Mouse (Mus musculus) heart, adult 2 months (tissue): ENCODE results near the gene Amt. TPM values are rescaled to one million over a fixed set of nuclear protein-coding genes. Genes with fewer than 3 reads are reported as not detected.
"Not testable (repeated sequence)": the region's sequence is repeated elsewhere in the genome, so short reads cannot be mapped to it uniquely, and the experiment has no call there.

Experiments
- DNase-seq, 2 experiments: peaks; one replicate each; pipeline ENCODE4 v3.0.0; 2021
- H3K27ac ChIP-seq: fragments of 200-600 bp; 2 replicates; pipeline ENCODE4 v1.8.1; 2022
- H3K27me3 ChIP-seq: fragments of 200-500 bp; 2 replicates; pipeline ENCODE4 v1.6.1; 2012; ENCODE audit warnings: mild to moderate bottlenecking, low read length, inconsistent platforms, mixed read lengths; ENCODE audit not compliant: control insufficient read depth, insufficient read depth
- H3K36me3 ChIP-seq: fragments of 200-500 bp; 2 replicates; pipeline ENCODE4 v1.6.1; 2012; ENCODE audit warnings: low read length, inconsistent platforms; ENCODE audit not compliant: control insufficient read depth, insufficient read depth
- H3K4me1 ChIP-seq: fragments of 200-500 bp; 2 replicates; pipeline ENCODE4 v1.6.1; 2011; ENCODE audit warnings: low read length; ENCODE audit not compliant: control insufficient read depth, insufficient read depth
- H3K4me3 ChIP-seq: fragments of 200-600 bp; 2 replicates; pipeline ENCODE4 v1.8.1; 2022
- H3K79me2 ChIP-seq: fragments of 200-500 bp; replicated peaks from 2 replicates; pipeline ENCODE4 v1.6.1; 2012; ENCODE audit warnings: mild to moderate bottlenecking, inconsistent platforms, low read length, moderate library complexity, mixed read lengths; ENCODE audit not compliant: control insufficient read depth, insufficient read depth
- H3K9ac ChIP-seq: fragments of 200-500 bp; 2 replicates; pipeline ENCODE4 v1.6.1; 2012; ENCODE audit warnings: low read depth, mild to moderate bottlenecking, control low read depth, inconsistent platforms, low read length, mixed read lengths
- CTCF ChIP-seq: fragments of 200-600 bp; IDR thresholded peaks from 2 replicates; pipeline ENCODE4 v1.8.1; 2022; ENCODE audit warnings: antibody characterized with exemption, mild to moderate bottlenecking, moderate library complexity
- EP300 ChIP-seq: fragments of 200-500 bp; IDR thresholded peaks from 2 replicates; pipeline ENCODE4 v1.6.1; 2011; ENCODE audit warnings: low read depth, low read length, control low read depth; ENCODE audit not compliant: insufficient read depth
- POLR2A ChIP-seq: fragments of 200-500 bp; IDR thresholded peaks from 2 replicates; pipeline ENCODE4 v1.6.1; 2011; ENCODE audit warnings: mild to moderate bottlenecking, low read depth, low read length, control low read depth; ENCODE audit not compliant: insufficient read depth
- WGBS: fragments of 180-500 bp; shearing (Covaris S2); methylation state at CpG from one replicate; pipeline ENCODE4 v1.1.7; 2018; 5-methylcytosine and 5-hydroxymethylcytosine counted together
- intact Hi-C: fragments of 180-260 bp; cut with DNase I; formaldehyde crosslinking; loops from one replicate; pipeline ENCODE4 v1.15.1; 2025
- polyA plus RNA-seq: library from polyadenylated mRNA; depleted of rRNA; stranded (reverse); fragments of >200 nt; gene quantifications from 2 replicates; pipeline ENCODE4 v1.2.3, GENCODE M21; 2012
- total RNA-seq, 2 experiments: library from RNA; stranded (reverse); gene quantifications; 2 replicates each; pipeline ENCODE4 v1.2.3; 2021

Amt gene
- total and polyA plus RNA-seq, 3 experiments = 4.0 to 4.8 (median 4.6) TPM

DNA sequence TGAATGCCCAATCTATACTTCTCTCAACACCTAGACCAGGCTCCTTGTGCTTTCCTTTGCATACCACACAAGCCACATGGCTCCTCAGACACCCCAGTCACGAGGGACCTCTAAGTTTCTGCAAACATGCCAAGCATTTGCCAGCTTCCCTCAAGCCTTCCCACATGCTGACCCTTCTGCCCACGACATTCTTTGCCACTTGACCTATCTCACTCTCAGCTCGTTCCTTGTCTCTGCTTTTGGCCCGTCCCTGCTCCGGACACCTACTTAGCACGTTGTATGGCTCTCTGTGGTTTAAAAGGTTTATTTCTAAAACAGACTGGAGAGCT, 21.4 kb upstream of the Amt start:
- DNase-seq = no peak
- H3K36me3 ChIP-seq = no peaks in the 10 kb centered on the region
- H3K9ac ChIP-seq = no peak overlapping the region
- H3K4me3 ChIP-seq = no peak overlapping the region
- intact Hi-C loops = no loop called here
- H3K79me2 ChIP-seq = no peaks in the 10 kb centered on the region; the same call in 1 of the 2 replicates
- no peak overlapping the region; the same call in 1 of the 2 replicates for H3K27ac ChIP-seq
- H3K27me3 ChIP-seq = no peaks in the 10 kb centered on the region
- peaks cover 3% of the 10 kb centered on the region; the same call in 1 of the 2 replicates for H3K4me1 ChIP-seq
- TF ChIP-seq POLR2A = no peak
- TF ChIP-seq EP300 = no peak
- no peak for TF ChIP-seq CTCF
- WGBS = 39% methylated on average over 6 of the region's 6 CpGs

DNA sequence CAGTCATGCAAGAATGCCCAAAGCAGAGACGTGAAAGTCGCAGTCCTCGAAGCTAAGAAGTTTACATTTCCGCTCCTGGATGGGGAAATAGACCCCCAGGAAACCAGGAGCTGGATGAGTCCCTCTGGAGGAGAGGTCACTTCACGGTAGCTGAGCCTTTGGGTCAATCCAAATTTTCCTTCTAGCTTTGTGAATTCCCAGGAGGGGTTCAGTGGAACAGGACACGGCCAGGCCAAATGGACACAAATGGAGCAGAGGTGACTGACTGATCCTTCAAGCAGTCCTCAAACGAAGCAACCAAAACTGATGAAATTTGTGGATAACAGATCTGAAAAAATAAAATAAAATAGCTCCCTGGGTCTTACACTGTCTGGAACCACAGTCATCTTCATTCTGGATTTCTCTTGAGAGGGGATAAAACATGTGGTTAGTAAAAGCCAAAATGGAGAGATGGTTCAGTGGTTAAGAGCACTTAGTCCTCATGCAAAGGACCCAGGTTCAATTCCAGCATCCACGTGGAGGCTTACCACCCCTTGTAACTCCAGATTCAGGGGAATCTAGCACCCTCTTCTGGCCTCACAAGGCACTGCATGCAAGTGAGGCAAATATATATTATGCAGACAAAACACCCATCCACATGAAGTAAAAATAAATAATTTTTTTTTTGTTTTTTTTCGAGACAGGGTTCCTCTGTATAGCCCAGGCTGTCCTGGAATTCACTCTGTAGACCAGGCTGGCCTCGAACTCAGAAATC, 17.8 kb upstream of the Amt start:
- peak overlapping the region; percentile 92 for H3K27ac ChIP-seq
- peaks cover 7% of the 10 kb centered on the region for H3K4me1 ChIP-seq
- peak in 1 of 2 experiments; percentile 49 for DNase-seq
- WGBS = 65% methylated on average over 10 of the region's 10 CpGs
- no peaks in the 10 kb centered on the region for H3K27me3 ChIP-seq
- H3K9ac ChIP-seq = no peak overlapping the region
- intact Hi-C loops = no loop called here
- no peaks in the 10 kb centered on the region; the same call in 1 of the 2 replicates for H3K36me3 ChIP-seq
- no peak overlapping the region for H3K4me3 ChIP-seq
- H3K79me2 ChIP-seq = no peaks in the 10 kb centered on the region
- TF ChIP-seq POLR2A = no peak
- peak; percentile 78 for TF ChIP-seq CTCF
- TF ChIP-seq EP300 = no peak

DNA sequence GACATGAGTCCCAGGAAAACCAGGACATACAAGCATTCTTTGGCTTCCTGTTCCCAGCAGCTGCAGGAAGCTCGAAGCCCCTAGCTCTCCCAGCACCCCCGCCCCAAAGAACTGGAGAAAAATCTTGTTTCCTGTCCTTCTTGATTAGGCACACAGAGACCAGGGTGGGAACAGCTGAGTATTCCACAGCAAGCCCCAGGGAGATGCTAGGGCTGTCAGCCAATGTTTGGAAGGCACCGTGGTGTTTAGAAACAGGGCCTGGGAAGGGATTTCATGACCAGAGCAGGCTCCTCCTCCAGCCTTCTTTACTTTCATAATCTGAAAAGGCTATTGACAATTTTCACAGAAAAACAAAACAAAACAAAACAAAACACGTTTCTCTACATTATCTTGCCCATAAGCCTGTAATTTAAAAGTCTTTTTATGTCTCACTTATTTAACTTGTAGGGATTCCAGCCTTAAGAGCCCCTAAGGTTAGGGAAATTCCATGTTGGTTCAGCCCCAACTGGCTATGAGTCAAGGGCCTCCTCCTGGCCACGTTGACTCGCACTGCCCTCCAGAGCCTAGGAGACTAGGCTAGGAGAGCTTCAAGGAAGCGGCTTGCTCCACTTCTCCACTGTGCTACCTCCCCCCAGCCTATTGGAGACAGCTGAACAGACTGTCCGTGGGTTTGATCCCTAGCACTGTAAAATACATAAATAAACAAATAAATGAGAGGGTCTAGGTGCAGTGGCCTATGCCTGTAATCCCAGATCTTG, 16.4 kb upstream of the Amt start:
- DNase-seq = peak; percentile 89 to 91
- intact Hi-C loops = loop anchor here (2.0 to 5.0 kb wide), 3 partner anchors 17 to 143 kb away; partner anchors contain the start of gene Dag1
- WGBS = 12% methylated on average over 8 of the region's 8 CpGs
- no peaks in the 10 kb centered on the region for H3K79me2 ChIP-seq
- no peaks in the 10 kb centered on the region; the same call in 1 of the 2 replicates for H3K36me3 ChIP-seq
- H3K9ac ChIP-seq = peak overlapping the region; percentile 54
- H3K27me3 ChIP-seq = no peaks in the 10 kb centered on the region
- TF ChIP-seq CTCF (peak; percentile 33; the same call in 1 of the 2 replicates), POLR2A (peak; percentile 60), EP300 (peak; percentile 67)
- peak overlapping the region; percentile 26; the same call in 1 of the 2 replicates for H3K4me3 ChIP-seq
- H3K27ac ChIP-seq = peak overlapping the region; percentile 92
- H3K4me1 ChIP-seq = peaks cover 8% of the 10 kb centered on the region

DNA sequence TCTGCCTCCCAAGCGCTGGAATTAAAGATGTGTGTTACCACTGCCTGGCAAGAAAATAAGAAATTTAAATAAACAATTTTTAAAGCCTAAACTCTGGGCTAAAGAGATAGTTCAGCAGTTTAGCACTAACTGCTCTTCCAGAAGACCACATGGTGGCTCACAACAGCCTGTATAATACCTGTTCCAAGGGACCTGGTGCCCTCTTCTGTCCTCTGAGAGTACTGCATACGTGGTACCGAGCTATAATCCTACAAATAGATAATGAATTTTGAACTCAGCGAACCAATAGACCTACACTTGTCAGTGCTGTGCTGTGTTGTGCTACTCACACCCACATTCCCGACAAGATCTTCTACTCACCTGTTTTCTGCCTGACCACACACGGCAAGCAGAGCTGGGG, 12.2 kb upstream of the Amt start:
- no peaks in the 10 kb centered on the region for H3K27me3 ChIP-seq
- peaks cover 6% of the 10 kb centered on the region for H3K4me1 ChIP-seq
- H3K27ac ChIP-seq = no peak overlapping the region
- 7% methylated on average over 6 of the region's 6 CpGs for WGBS
- no peaks in the 10 kb centered on the region; the same call in 1 of the 2 replicates for H3K36me3 ChIP-seq
- H3K4me3 ChIP-seq = no peak overlapping the region
- intact Hi-C loops = loop anchor here (1.0 to 5.0 kb wide), 4 partner anchors 37 to 189 kb away; no protein-coding TSS in a partner anchor
- H3K79me2 ChIP-seq = no peaks in the 10 kb centered on the region
- no peak overlapping the region for H3K9ac ChIP-seq
- no peak for TF ChIP-seq POLR2A
- TF ChIP-seq CTCF = peak; percentile 100
- TF ChIP-seq EP300 = peak; percentile 87
- DNase-seq = peak; percentile 65 to 81

DNA sequence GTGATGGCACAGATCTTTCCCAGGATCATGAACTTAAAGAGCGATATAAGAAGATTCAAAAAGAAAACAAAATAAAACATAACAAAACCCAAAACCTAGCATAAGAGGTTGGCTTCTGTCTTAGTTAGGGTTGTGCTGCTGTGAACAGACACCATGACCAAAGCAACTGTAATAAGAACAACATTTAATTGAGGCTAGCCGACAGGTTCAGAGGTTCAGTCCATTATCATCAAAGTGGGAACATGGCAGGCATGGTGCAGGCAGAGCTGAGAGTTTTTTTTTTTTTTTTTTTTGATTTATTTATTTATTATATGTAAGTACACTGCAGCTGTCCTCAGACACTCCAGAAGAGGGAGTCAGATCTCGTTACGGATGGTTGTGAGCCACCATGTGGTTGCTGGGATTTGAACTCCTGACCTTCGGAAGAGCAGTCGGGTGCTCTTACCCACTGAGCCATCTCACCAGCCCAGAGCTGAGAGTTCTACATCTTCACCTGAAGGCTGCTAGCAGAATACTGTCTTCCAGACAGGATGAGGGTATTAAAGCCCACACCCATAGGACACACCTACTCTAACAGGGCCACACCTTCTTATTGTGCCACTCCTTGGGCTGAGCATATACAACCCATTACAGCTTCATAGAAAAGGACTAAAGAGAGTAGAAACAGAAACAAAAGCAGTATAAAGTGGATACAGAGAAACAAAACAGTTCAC, 9.0 kb upstream of the Amt start:
- H3K9ac ChIP-seq, H3K36me3 ChIP-seq, H3K4me1 ChIP-seq, H3K4me3 ChIP-seq, H3K27ac ChIP-seq, intact Hi-C loops, H3K79me2 ChIP-seq, DNase-seq, H3K27me3 ChIP-seq: not testable (repeated sequence)
- WGBS = 75% methylated on average over 6 of the region's 6 CpGs
